Mouse (Mus musculus): ENCODE data around the gene Fgfr4.

The Fgfr4 gene

DNA sequence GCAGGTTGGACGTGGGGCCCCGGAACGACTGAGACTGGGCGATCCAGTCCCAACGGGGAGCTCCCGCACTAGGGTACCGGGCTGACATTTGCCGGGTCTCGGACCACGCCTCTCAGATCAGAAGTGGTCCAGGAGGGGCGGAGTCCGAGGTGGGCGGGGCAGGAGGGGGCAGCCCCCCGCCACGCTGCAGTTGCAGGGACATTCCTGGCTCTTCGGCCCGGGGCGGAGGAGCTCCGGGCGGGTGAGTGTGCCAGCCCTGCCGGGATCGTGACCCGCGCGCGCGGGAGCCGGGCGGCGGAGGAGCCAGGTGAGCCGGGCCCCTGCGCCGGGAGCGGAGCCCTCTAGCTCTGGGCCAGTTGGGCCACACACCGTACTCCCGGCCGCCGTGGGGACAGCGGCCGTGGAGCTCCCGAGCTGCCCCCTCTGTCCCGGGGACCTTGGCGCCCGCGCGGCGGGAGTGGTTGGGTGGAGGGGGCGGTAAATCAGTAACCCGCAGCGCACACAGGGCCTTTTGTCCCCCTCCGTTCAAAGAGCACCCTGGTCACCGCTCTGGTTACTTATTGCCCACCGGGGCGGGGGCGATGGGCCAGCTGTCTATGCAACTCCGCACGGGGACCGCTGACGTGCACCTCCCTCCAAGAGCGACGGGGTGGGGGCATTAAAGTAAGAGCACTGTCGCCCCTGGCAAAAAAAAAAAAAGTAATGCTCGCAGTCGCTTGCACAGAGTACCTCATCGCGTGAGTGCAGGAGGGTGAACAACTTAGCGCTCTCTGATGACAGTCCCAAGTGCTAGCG lies at the start of gene Fgfr4:
Fgfr4 (plus strand) TSS at position 20 of the 795 bp plus-strand sequence.
- peak; percentile 12 to 15 for DNase-seq

- no peak for DNase-seq
Measured at GRCm38 (mm10) chr13:55103351-55103750, 49.1 kb upstream of the Fgfr4 start.

- peak; percentile 99 to 100 for DNase-seq
Measured at GRCm38 (mm10) chr13:55105045-55105952, 47.1 kb upstream of the Fgfr4 start, which contains the start of gene Zfp346. Gene Zfp346 (plus strand): TSS chr13:55105311.

GRCm38 (mm10) chr13:55105953-55106691 lies 46.3 kb upstream of the Fgfr4 start:
- DNase-seq, result no peak

DNA sequence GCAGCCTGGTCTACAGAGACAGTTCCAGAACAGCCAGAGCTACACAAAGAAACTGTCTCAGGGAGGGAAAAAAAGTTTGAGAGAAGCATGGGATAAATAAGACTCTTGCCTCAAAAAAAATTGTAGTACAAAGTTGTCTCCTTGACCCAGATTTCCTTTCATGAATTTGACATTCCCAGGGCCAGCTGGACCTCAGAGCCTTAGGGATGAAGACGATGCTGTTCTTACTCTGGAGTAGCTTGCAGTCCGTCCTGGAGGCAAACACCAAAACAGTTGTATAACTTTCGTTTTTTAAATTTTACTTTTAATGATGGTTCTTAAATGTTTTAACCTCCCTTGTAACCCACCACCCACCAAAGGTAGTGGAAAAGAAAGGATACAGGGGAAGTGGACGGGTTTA lies 45.3 kb upstream of the Fgfr4 start:
- DNase-seq, result no peak

GRCm38 (mm10) chr13:55107694-55108093 lies 44.7 kb upstream of the Fgfr4 start:
- no peak for DNase-seq

- DNase-seq, result no peak
Measured at GRCm38 (mm10) chr13:55114375-55114774, 38.1 kb upstream of the Fgfr4 start.

DNA sequence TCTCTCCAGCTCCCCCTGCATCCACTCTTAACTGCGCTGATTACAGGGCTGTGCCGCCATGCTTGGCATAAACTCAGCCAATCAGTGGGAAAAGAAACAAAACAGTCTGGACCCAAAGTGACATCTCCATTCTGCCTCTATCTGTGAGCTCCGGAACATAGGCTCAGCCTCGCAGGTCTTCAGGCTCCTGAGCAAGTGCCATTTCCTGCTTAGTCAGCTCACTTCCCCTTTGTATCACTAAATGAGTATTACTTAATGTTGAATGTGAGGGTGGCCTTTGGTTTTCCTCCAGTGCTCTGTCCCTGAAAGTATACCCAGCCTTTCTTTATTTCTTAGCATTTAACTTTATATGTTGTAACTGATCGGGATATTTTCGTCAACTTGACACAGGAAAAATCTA lies 27.5 kb upstream of the Fgfr4 start:
- DNase-seq, result no peak

- DNase-seq, result no peak
Measured at GRCm38 (mm10) chr13:55133448-55133847, 19.0 kb upstream of the Fgfr4 start, which contains the start of gene Gm17617. Gene Gm17617 (minus strand): TSS chr13:55133548.

- DNase-seq, result peak; percentile 7 to 15
Measured at GRCm38 (mm10) chr13:55135382-55135781, 17.1 kb upstream of the Fgfr4 start.

DNA sequence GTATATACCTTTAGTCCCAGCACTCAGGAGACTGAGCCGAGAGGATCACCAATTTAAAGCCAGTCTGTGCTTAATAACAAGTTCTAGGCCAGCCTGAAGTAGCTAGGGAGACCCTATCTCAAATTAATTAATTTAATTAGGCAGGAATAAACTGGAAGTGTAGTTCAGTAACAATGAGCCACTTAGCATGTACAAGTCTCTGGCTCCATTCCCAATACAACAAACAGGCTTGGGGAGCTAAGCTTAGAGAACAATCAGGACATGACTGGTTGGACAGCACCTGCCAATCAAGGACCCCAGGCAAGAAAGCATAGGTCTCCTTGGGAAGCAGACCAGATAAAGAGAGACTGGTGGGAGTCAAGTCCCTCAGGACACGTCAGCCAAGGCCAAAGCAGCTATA lies 12.2 kb upstream of the Fgfr4 start:
- DNase-seq, result no peak

DNA sequence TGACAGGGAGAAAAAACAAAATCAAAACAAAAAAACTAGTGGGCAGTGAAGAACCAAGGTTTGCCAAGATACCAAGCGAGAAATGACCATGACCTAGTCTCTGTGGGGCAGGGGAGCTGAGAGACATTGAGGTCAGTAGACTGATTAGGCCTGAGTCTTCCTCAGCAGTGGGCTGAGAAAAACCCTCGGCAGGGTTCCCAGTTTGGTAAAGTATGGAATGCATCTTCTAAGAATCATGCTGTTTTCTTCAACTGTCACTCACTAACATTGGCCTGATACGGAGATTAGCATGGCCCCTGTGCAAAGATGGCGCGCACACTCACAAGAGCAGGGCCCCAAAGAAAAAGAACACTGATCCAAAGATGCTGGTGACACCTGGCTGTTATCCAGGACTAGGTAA lies 1.5 kb downstream of the Fgfr4 start:
- no peak for DNase-seq

DNA sequence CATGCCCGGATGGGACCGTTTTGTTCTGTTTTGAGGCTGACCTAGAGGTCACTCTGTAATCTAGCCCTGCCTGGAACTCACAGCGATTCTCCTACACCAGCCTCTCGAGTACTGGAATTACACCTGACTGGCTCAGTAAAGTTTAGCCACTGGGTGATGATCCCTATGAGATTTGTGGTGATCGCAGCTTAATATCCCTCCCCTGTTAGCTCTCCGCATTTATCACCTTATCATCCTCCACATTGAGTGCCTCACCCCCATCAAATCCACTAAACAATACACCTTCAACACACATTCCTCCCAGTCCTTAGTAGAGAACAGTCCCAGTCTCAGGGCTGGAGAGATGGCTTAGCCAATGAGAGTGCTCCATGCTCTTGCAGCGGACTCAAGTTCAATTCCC lies 9.9 kb downstream of the Fgfr4 start:
- no peak for DNase-seq

GRCm38 (mm10) chr13:55163553-55163952 lies 11.1 kb downstream of the Fgfr4 start:
- DNase-seq, result no peak

- DNase-seq, result no peak
Measured at GRCm38 (mm10) chr13:55165831-55166339, 13.4 kb downstream of the Fgfr4 start.

GRCm38 (mm10) chr13:55166806-55167725 lies 14.6 kb downstream of the Fgfr4 start:
- DNase-seq, result no peak

DNA sequence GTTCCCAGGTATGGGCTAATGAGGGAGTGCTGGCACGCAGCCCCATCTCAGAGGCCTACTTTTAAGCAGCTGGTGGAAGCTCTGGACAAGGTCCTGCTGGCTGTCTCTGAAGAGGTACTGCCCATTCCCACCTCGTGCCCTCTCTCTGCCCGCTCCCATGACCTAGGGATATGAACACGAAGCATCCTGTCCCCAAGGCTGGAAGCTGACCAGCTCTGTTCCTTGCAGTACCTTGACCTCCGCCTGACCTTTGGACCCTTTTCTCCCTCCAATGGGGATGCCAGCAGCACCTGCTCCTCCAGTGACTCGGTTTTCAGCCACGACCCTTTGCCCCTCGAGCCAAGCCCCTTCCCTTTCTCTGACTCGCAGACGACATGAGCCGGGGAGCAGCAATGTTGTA lies 15.4 kb downstream of the Fgfr4 start:
- no peak for DNase-seq

DNA sequence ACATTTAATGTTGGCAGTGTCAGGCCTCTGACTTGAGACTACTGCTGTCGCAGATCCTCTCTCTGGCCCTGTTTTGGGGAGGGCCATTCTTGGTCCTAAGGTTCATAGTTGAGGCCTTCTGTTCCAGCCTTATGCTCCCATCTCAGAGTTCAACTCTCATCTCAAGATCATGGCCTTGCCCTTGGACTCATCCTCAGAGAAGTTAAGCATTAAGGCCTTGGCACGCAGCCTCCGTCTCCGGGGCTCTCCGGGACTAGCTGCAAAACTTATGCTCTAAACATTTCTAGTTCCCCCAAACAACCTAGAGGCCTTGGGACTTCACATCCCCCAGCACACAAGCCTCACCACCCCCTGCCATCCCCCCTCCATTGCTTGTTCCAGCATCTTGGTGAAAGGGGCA lies 15.8 kb downstream of the Fgfr4 start:
- DNase-seq, result no peak

- DNase-seq, result no peak
Measured at GRCm38 (mm10) chr13:55168958-55169369, 16.5 kb downstream of the Fgfr4 start.

- DNase-seq, result no peak
Measured at GRCm38 (mm10) chr13:55171517-55172335, 19.3 kb downstream of the Fgfr4 start.

DNA sequence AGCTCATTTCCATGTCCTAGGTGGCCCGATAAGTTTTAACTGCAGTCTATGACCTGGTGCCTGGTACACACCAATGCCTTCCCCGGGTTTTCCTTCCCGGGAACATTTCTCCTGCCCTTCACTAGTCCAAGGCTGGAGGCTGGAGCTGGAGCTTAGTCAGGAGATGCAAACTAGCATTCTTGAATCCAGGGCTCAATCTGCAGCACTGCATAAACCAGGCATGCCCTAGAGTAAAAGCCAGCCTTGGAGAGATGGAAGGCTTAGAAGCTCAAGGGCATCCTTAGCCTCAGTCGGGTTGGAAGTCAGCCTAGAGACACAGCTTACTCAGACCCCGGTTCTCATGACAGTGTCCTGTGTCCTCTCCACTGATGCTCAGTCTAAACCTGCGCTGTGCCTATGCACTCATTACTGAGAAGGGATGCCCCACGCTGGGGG lies 19.9 kb downstream of the Fgfr4 start:
- DNase-seq, result no peak
